Mouse (Mus musculus): Measurements from ENCODE around the gene Large1. TPM values are rescaled to one million over a fixed set of nuclear protein-coding genes. Genes with fewer than 3 reads are reported as not detected.

Gene Large1
- polyA plus RNA-seq (2017; shearing (Covaris generic)) = 0.17 TPM

DNA sequence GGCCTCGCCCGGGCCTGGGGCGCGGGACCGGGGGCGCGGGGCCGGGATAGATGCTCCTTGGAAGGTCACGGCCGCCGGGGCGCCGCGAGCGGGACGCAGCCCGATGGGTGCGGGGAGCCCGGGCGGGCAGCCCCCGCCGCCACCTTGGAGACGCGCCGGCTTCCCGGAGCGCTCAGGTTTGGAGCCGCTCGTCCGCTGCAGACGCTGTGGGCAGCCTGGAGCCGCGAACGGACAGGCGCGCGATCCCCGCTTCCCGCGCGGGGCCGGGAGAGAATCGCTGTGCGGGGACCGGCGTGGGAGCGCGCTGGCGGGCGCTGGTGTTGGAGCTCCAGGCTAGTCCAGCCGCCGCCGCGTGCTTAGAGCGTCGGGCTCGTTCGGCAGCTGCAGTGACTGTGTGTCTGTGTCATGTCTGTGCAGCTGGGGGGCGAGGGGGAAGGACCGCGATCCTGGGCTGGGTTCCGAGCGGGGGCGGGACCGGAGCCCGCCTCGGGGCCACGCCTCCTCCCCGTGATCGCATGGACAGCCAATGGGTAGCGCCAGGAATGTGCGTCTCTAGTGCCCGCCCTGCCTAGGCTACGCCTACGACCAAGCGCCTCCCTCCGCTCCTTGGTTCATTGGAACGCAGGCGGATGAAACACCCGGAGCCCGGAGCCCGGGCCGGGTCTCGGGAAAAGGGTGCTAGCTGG is at the start of gene Large1:
TSS of gene Large1 (minus strand) at position 433 of the 686 bp plus-strand sequence.

Data from activated CD4-positive, CD25-positive, alpha-beta regulatory T cell, adult 9 weeks (primary cell).